Mouse (Mus musculus): ENCODE measurements at regions not wholly inside any gene's neighbourhood (a gene's known extent, or its start where the extent isn't known, plus 50 kb on each side); places are given as distances from the start of the nearest gene placed in this dataset.

GRCm38 (mm10) chr4:7891128-7891527 lies 347.7 kb downstream of the Car8 start:
- TF ChIP-seq CTCF (IDR thresholded peaks at IDR 0.05; ENCODE audit: control insufficient read depth, insufficient read depth, low read length) (no peak), POLR2A (IDR thresholded peaks at IDR 0.05; ENCODE audit: borderline replicate concordance, control insufficient read depth, low read depth, low read length) (no peak)

All from bone marrow, adult 2 months (tissue).